In the genomic region with DNA sequence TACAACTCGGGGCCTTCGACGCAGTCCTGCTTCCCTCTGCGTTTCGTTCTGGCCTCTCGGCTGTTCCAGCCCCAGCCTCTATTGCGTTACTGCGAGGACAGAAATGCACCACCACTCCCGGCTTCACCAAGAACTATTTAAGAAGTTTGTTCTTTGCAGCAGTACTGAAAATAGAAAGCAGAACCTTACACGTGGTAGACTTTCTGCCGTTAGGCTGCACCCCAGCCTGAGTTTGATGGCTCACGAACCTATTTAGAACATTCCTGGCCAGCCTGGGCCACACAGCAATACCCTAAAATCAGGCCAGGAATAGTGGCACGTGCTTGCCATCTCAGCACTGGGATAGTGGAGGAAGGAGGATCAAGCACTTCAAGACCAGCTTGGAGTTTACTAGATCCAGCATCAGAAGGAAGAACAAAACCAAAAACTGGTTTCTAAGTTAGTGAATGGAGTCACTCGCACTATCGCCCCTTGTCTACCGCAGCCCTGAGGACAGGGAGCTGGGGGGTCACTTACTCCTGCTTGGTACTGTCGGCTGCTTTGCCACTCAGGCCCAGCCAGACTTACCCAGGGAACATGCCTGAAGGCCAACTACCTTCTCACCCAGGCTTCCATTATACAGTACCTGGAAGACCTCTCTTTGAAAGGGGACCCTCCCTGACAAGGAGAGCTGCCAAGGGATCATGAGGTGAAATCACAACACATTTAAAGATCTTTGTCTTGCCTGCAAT, we compare ENCODE assay signal across 8 mouse cellular contexts. TPM values are rescaled to one million over a fixed set of nuclear protein-coding genes. Genes with fewer than 3 reads are reported as not detected.
DNase-seq lines count a peak whose midpoint lies in the region; ATAC-seq and TF ChIP-seq lines count a peak whose summit lies in the region.

No protein-coding gene starts in this region.

- H3K27ac ChIP-seq in kidney, embryonic 15.5 days, result peak overlapping the region; percentile 100
- H3K27ac ChIP-seq in hindbrain, embryonic 15.5 days (replicated peaks), result peak overlapping the region; percentile 87
- H3K27ac ChIP-seq in midbrain, postnatal 0 days (ENCODE audit: low read depth, low read length), result peak overlapping the region; percentile 99

- H3K36me3 ChIP-seq in kidney, embryonic 15.5 days, result peaks cover 59% of the 10 kb centered on the region
- H3K36me3 ChIP-seq in hindbrain, embryonic 15.5 days, result peaks cover 33% of the 10 kb centered on the region
- peaks cover 30% of the 10 kb centered on the region for H3K36me3 ChIP-seq in midbrain, postnatal 0 days (ENCODE audit: insufficient read depth, low read length)

- no peak for TF ChIP-seq CTCF in midbrain, postnatal 0 days (IDR thresholded peaks at IDR 0.05)

- WGBS in kidney, embryonic 15.5 days, result 11% methylated on average over 17 of the region's 17 CpGs
- 13% methylated on average over 17 of the region's 17 CpGs for WGBS in hindbrain, embryonic 15.5 days
- 15% methylated on average over 17 of the region's 17 CpGs for WGBS in midbrain, postnatal 0 days

- H3K9me3 ChIP-seq in kidney, embryonic 15.5 days (replicated peaks), result no peaks in the 10 kb centered on the region
- H3K9me3 ChIP-seq in hindbrain, embryonic 15.5 days, result no peaks in the 10 kb centered on the region
- no peaks in the 10 kb centered on the region for H3K9me3 ChIP-seq in midbrain, postnatal 0 days (ENCODE audit: low read length)

- peak overlapping the region; percentile 57 for H3K9ac ChIP-seq in kidney, embryonic 15.5 days
- peak overlapping the region; percentile 55 for H3K9ac ChIP-seq in hindbrain, embryonic 15.5 days
- H3K9ac ChIP-seq in midbrain, postnatal 0 days (replicated peaks; ENCODE audit: low read length, poor library complexity, severe bottlenecking), result peak overlapping the region; percentile 51; the same call in 1 of the 2 replicates

- peak overlapping the region; percentile 86 for H3K4me2 ChIP-seq in kidney, embryonic 15.5 days
- peak overlapping the region; percentile 89 for H3K4me2 ChIP-seq in hindbrain, embryonic 15.5 days
- peak overlapping the region; percentile 55 for H3K4me2 ChIP-seq in midbrain, postnatal 0 days (ENCODE audit: low read depth, low read length, poor library complexity, severe bottlenecking)

- no peak for DNase-seq in kidney, adult 9 months
- peak; percentile 45 for DNase-seq in brain, adult 2 months (ENCODE audit: low read depth, low spot score)
- DNase-seq in midbrain, postnatal 0 days (ENCODE audit: low spot score), result no peak
- DNase-seq in embryo, embryonic 11 days, result no peak
- DNase-seq in embryo, embryonic 10 days (ENCODE audit: low spot score), result no peak
- DNase-seq in ovary, postnatal 36 days (ENCODE audit: low spot score), result no peak

- H3K4me1 ChIP-seq in kidney, embryonic 15.5 days, result peaks cover 42% of the 10 kb centered on the region
- H3K4me1 ChIP-seq in hindbrain, embryonic 15.5 days (replicated peaks), result peaks cover 39% of the 10 kb centered on the region
- H3K4me1 ChIP-seq in midbrain, postnatal 0 days (ENCODE audit: insufficient read depth, low read length), result peaks cover 18% of the 10 kb centered on the region

- H3K27me3 ChIP-seq in kidney, embryonic 15.5 days, result no peaks in the 10 kb centered on the region
- no peaks in the 10 kb centered on the region for H3K27me3 ChIP-seq in hindbrain, embryonic 15.5 days
- no peaks in the 10 kb centered on the region for H3K27me3 ChIP-seq in midbrain, postnatal 0 days (ENCODE audit: insufficient read depth, low read length)

- ATAC-seq in kidney, embryonic 15.5 days (replicated peaks; ENCODE audit: low FRiP score), result no peak
- no peak for ATAC-seq in hindbrain, embryonic 15.5 days (ENCODE audit: low FRiP score, low read depth)
- ATAC-seq in midbrain, postnatal 0 days (ENCODE audit: low FRiP score), result no peak

- H3K4me3 ChIP-seq in kidney, embryonic 15.5 days (replicated peaks), result peak overlapping the region; percentile 85
- H3K4me3 ChIP-seq in hindbrain, embryonic 15.5 days, result peak overlapping the region; percentile 65
- peak overlapping the region; percentile 73 for H3K4me3 ChIP-seq in midbrain, postnatal 0 days (ENCODE audit: low read depth, low read length)

RNA-seq across cellular contexts. Expression of a gene that starts 0.8 kb away (rescaled TPM):
- 260 and 283 TPM in 2 replicates for polyA plus RNA-seq in kidney, embryonic 15.5 days (2015; fragmentation: Nextera tagmentation; extraction: Ambion mirVana)
- polyA plus RNA-seq in hindbrain, embryonic 15.5 days (2015; fragmentation: Nextera tagmentation; extraction: Ambion mirVana), result 213 and 229 TPM in 2 replicates
- total RNA-seq in midbrain, postnatal 0 days (2014; rRNA removed), result 30.4 and 47.0 TPM in 2 replicates
- 154 and 157 TPM in 2 replicates for polyA plus RNA-seq in midbrain, postnatal 0 days (2015; fragmentation: Nextera tagmentation; extraction: Ambion mirVana)

RNA-seq across cellular contexts. Expression of a gene that starts 6.5 kb away (rescaled TPM):
- polyA plus RNA-seq in kidney, embryonic 15.5 days (2015; fragmentation: Nextera tagmentation; extraction: Ambion mirVana), result 790 and 798 TPM in 2 replicates
- polyA plus RNA-seq in hindbrain, embryonic 15.5 days (2015; fragmentation: Nextera tagmentation; extraction: Ambion mirVana), result 711 and 737 TPM in 2 replicates
- 295 and 379 TPM in 2 replicates for total RNA-seq in midbrain, postnatal 0 days (2014; rRNA removed)
- polyA plus RNA-seq in midbrain, postnatal 0 days (2015; fragmentation: Nextera tagmentation; extraction: Ambion mirVana), result 638 and 795 TPM in 2 replicates

RNA-seq across cellular contexts. Expression of a gene that starts 12.7 kb away (rescaled TPM):
- polyA plus RNA-seq in kidney, embryonic 15.5 days (2015; fragmentation: Nextera tagmentation; extraction: Ambion mirVana), result 7.1 and 8.4 TPM in 2 replicates
- polyA plus RNA-seq in hindbrain, embryonic 15.5 days (2015; fragmentation: Nextera tagmentation; extraction: Ambion mirVana), result 18.9 and 19.2 TPM in 2 replicates
- total RNA-seq in midbrain, postnatal 0 days (2014; rRNA removed), result 118 and 147 TPM in 2 replicates
- polyA plus RNA-seq in midbrain, postnatal 0 days (2015; fragmentation: Nextera tagmentation; extraction: Ambion mirVana), result 12.5 and 13.9 TPM in 2 replicates

RNA-seq across cellular contexts. Expression of a gene that starts 33.3 kb away (rescaled TPM):
- polyA plus RNA-seq in kidney, embryonic 15.5 days (2015; fragmentation: Nextera tagmentation; extraction: Ambion mirVana), result 130 and 138 TPM in 2 replicates
- 52.5 and 54.7 TPM in 2 replicates for polyA plus RNA-seq in hindbrain, embryonic 15.5 days (2015; fragmentation: Nextera tagmentation; extraction: Ambion mirVana)
- 69.6 and 91.1 TPM in 2 replicates for total RNA-seq in midbrain, postnatal 0 days (2014; rRNA removed)
- 24.8 and 25.1 TPM in 2 replicates for polyA plus RNA-seq in midbrain, postnatal 0 days (2015; fragmentation: Nextera tagmentation; extraction: Ambion mirVana)

RNA-seq across cellular contexts. Expression of a gene that starts 43.9 kb away (rescaled TPM):
- 0.67 and 0.70 TPM in 2 replicates for polyA plus RNA-seq in kidney, embryonic 15.5 days (2015; fragmentation: Nextera tagmentation; extraction: Ambion mirVana)
- 6.1 and 6.4 TPM in 2 replicates for polyA plus RNA-seq in hindbrain, embryonic 15.5 days (2015; fragmentation: Nextera tagmentation; extraction: Ambion mirVana)
- total RNA-seq in midbrain, postnatal 0 days (2014; rRNA removed), result 17.5 and 23.1 TPM in 2 replicates
- 12.5 and 12.8 TPM in 2 replicates for polyA plus RNA-seq in midbrain, postnatal 0 days (2015; fragmentation: Nextera tagmentation; extraction: Ambion mirVana)
